Mouse (Mus musculus) ovary, postnatal 36 days (tissue): ENCODE measurements around the gene 1700001O22Rik.

Experiments
- DNase-seq: peaks from one replicate; pipeline ENCODE4 v3.0.0; 2022; ENCODE audit warnings: low spot score, mixed read lengths

The 1700001O22Rik gene

DNA sequence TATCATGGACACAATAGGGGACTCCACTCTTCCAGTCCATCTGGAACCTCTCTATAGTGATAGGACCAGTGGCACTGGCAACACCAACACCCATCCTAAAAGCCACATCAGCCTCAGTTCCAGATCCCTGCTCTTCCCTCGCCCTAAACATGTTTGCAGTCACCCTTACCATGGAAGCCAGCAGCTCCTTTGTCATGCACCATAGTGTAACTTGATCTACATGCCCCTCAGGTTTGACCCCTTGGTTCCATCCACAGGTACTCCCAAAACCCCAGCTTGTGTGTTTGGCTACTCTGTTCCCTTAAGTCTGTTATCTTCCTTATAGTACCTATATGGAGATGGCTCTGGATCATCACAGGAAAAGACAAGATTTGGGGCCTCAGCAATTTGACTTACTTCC is 12.9 kb upstream of the 1700001O22Rik start:
- DNase-seq, result no peak

DNA sequence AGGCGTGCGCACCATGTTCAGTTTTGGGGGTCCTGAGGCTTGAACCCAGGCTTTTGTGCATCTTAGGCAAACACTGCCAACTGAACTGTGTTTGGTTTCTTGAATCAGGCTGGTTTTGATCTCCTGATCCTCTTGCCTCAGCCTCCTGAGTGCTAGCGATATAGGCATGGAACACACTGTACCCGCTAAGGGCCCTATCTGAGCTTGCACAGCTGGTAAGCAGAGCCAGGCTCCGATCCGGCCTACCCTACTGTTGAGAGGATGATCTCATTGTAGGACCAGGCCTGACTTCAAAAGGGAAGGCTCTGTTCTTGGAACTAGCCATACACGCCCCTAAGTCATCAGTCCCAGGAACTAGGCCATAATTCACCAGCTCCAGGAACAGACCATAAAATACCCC is 7.1 kb upstream of the 1700001O22Rik start:
- no peak for DNase-seq

DNA sequence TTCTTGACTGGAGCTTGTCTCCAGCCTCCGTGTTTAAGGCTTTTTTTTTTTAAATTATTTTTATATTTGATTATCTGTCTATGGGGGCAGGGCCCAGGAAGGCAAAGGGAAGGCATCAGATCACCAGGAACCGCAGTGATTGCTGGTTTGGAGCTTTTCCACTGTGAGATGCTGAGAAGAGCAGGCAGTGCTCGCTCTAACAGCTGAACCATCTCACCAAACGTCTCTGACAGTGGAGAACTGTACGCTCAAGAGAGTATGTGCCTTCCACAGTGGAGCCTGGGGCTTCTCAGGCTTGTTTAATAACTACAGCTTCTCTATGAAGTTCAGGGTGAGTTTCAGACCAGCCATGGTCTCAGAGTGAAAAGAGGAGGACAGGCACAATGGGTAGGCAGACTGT is 6.0 kb upstream of the 1700001O22Rik start:
- DNase-seq, result no peak

DNA sequence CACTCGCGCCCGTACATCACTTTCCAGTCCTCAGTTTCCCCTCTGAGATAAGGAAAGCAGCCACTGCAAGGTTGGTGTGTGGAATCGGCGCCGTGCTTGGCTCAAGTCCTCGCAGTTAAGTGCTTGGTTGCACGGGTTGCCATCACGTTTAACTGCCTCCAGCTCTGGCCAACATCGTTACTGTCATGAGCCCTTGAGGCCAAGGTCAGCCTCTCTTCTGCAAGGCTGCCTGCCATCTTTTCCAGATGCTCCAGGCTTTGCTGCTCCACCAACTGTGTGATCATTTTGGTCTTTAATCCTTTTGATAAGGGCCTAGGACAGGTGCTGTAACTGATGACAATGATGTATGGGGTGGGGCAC is 4.8 kb upstream of the 1700001O22Rik start:
- DNase-seq, result peak; percentile 44

DNA sequence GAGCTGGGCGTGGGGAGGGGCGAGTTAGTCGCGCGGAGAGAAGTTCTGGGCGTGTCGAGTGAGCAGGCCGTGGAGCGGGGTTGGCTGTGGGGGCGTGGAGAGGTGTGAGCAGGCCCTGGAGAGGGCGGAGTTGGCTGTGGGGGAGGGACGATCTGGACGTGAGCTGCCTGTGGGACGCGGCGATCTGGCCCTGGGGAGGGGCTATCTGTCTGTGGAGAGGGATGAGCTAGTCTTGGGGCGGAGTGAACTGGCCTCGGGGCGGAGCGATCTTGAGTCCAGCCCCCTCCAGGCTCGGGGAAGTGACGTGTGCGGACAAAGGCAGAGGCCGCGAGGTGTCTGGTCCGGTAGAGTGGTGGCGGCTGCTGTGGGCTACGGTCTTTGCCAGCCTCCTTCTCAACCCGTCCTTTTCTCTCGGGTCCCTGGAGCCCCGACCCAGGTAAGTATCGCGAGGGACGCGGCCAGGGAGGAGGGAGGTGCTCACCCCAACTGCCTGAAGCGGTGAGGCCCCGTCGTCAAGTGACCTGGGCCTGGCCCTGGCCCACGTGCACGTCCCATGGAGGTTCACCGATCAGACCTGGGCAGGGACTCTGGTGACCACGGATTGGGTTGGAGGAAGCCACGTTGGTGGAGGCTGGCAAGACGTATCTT is 4.3 kb upstream of the 1700001O22Rik start, which contains the start of gene Ntmt1:
Gene Ntmt1 (plus strand): TSS at position 179 of the 648 bp plus-strand sequence.
- DNase-seq, result peak; percentile 100

DNA sequence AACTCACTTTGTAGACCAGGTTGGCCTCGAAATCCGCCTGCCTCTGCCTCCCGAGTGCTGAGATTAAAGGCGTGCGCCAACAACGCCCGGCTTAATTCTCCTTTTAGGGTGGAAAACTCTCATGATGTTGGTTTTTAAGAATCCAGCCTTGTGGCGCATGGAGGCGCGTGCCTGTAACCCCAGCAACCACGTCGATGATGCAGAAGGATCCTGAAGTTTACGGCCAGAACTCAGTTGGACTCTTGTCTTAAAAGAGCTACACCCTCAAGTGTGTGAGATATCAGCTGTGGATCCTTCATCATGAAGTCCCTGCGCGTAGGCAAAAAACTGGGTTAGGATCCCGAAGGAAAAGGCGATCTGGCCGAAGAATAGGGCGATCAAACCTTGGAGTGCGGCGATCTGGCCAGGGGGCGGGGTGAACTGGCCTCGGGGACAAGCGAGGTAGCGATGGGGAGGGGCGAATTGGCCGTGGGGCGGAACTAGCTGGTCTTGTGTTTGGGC is 3.7 kb upstream of the 1700001O22Rik start:
- DNase-seq, result no peak

DNA sequence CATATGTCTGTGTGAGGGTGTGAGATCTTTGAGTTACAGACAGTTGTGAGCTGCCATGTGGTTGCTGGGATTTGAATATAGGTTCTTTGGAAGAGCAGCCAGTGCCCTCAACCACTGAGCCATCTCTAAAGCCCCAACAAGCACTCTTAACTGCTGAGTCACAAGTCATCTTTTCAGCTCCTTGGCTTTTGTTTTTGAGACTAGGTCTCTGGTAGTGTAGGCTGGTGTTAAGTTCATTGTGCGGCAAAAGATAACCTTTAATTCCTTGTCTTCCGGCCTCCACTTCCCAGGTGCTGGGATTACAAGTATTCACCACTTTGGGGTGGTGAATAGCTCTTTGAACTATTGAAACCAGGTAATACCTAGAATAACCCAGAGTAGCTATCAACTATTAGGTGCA is 2.5 kb upstream of the 1700001O22Rik start:
- DNase-seq, result no peak

DNA sequence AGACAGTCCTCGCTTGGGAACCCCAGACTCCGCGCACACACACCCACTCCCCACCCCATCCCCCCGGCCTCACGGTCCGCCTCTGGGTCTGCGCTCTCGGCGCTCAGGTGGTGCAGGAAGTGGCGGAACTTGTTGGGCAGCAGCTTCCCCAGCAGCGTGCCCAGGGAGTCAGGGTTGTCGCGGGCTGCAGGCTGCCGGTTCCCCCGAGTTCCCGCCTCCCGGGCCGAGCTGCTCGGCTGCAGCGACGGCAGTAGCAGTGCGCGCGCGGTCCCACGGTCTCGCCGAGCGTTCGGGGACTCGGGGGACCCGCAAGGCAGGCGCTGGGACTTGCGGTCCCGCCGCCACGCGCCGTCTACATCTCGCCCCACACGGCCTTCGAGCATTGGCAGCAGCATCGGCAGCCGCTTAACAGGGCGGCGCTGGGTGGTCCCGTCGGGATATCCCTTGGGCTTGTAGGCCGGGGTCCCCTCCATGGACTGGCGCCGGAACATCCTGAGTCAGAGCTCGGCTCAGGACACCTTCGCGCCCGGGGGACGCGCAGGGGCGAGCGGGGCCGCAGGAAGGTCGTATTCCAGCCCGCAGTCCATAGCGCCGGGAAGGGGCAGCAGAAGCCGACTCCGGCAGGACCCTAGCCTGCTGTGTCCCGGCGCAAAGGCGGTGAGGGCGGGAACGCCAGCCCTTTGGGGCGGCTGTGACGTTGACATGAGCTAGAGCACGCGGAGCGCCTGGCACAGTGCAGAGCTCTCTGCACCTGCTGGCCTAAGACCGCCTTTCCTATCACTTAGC is 2.2 kb downstream of the 1700001O22Rik start:
- DNase-seq, result peak; percentile 48

DNA sequence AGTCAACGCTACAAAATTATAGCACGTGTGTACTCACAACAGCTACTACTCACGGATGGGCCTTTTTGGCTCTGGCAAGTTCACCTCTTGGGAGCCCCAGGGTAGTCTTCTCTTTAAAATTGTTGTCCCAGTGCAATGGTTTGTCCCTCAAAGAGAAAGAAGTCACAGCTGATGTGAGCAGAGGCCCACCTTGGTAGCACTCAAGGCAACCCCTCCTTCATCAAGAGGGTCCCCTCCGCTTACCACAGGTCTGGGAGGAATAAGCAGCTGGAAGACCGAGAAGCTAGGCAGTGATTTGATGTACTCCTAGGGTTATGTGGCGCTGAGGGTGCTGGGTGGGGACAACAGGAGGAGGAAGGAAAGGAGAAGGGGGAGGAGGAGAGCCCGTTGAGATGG is 2.8 kb downstream of the 1700001O22Rik start:
- DNase-seq, result no peak

DNA sequence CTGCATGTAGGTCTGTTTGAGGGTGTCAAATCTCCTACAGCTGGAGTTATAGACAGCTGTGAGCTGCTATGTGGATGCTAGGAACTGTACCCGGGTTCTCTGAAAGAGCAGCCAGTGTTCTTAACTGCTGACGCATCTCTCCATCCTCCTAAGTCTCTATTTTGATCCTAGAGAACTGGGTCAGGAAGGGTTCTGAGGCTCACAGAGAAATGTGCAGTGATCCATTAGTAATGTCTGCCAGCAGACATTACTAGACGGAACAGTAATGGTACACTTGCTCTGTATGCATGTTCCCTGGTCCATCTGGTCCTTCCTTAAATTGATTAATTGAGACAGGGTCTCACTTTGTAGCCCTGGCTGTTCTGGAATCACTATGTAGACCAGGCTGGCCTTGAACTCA is 4.0 kb downstream of the 1700001O22Rik start:
- no peak for DNase-seq

DNA sequence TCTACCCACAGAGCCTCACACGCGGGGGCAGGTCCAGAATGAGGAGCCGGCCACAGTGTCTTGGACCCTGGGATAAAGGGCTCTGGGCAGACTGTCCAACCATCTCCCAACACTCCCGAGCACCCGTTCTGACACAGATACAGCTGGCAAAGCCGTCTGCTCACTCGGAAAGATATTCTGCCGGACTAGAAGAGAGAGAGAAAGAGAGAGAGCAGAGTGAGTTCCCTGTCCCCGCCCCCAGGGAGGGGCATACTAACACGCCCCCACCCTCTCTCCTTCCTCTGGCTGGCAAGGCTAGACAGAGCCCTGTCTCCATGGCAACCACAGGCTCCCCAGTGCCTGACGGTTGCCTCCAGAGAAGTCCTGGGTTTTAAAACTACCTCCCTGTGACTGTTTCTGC is 7.1 kb downstream of the 1700001O22Rik start:
- peak; percentile 78 for DNase-seq

DNA sequence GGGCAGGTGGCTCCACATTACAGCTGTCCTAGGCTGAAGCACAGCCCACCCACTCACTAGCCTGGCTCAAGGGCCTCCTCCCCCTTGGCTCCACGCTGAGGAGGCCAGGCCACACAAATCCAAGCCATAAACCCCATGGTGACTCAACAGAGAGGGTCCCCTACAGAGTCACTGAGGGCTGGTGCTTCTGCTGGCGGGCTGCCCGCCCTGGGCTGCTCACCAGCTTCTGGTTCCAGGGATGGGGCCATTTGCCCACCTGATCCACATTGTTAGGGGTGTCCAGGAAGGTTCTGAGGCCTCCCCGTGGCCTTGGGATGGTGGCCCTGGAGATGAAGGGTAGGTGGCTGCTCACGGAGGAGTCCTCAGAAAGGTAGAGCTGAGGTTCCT is 7.6 kb downstream of the 1700001O22Rik start:
- peak; percentile 23 for DNase-seq

DNA sequence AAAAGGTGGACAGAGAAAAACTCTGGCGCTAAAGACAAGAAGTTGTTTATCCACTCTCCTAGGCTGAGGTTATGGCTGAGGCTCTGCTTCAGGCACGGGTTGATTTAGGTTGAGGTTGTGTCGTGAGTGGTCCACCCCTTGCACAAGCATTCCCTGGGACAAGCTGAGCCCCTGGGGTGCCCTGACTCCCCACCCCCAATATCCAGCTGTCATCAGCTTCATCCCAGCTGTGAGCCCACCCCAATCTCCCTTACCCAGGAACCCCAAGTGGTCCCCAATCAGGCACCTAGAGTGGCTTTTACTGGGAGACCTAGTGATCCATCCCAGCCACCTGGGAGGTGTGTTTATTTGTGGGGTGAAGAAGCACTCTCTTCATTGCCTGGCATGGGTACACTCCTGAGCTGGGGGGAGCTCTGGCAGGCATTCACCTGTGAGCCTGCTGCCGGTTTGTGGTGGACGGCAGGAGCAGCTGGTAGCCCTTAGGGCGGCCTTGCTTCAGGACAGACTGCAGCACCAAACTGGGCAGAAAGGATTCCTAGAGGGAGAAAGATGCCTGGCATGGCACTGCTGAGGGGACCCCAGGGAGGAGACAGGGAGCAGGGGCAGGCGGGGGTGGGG is 8.1 kb downstream of the 1700001O22Rik start:
- no peak for DNase-seq

DNA sequence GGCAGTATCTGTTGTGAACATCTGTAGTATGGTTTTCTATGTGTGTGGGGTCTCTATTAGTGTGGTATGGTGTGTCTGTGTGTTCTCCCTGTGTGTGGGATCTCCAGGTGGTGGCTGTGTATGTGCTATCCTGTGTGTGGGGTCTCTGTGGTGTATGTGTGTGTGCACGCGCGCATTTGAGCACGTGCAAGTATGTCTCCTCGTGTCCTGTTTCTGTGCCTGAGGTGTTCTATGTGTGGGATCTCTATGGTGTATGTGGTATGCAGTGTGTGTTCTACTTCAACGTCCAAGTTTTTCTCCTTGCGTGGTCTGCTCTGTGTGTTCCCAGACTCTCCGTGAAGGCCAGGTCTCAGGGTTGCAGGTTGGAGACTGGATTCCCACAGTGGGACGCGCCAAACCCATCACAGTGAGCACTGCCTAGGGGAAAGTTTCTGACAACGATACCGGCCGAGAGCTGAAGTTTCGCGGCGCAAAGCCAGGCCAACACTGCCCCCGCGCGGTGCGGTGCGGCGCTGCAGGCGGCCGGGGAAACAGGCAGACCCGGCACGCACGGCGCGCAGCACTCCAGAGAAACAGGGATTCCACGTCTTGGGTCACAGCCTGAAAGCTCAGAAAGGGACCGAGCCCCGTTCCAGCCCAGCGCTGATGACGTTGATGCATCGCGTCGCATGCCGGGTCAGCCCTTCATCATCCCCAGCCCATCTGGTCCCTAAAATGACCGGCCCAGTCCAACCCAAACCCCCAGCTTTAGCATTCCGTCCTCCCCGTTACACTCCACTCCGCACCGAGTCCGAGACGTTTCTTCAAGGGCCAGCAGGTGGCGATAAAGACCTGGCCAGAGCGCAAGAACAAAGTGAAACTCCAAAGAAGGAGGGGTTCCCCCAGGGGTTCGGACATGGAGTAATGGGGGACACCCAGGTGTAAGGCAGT is 9.0 kb downstream of the 1700001O22Rik start:
- peak; percentile 96 for DNase-seq

DNA sequence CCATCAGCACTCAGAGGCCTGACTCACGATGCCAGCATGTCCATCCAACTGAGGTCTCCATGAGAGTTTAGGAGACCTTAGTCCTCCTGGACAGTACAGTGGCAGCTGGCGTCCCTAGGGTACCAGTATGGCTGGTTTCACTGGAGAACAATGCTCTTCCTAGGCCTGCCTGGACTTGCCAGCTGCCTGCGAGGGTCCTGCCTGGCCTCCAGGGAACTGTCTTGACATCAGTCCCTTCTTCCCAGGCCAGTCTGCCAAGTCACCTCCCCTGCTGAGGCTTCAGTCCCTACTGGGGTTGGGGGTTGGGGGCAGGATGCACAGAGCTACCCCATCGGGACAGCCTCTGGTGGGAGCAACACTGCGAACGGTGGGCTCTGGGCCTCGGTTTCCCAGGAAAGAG is 11.4 kb downstream of the 1700001O22Rik start:
- no peak for DNase-seq

DNA sequence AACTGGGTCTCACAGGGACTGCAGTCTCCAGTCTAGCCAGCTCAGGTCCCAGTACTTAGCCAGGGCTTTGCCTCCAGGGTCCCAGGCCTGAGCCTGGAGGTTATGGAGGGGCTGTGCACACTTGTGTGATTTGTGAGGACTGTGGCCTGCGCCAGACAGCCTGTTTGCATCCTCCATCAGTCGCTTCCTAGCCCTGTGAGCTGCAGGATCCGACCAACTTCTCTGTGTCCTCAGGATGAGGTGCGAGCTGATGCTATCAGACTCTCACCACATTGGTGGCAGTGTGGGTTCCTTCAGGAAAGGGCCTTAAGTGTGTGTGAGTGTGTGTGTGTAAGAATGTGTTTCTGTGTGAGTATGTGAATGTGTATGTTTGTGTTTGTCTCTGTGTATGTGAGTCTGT is 16.0 kb downstream of the 1700001O22Rik start:
- no peak for DNase-seq

DNA sequence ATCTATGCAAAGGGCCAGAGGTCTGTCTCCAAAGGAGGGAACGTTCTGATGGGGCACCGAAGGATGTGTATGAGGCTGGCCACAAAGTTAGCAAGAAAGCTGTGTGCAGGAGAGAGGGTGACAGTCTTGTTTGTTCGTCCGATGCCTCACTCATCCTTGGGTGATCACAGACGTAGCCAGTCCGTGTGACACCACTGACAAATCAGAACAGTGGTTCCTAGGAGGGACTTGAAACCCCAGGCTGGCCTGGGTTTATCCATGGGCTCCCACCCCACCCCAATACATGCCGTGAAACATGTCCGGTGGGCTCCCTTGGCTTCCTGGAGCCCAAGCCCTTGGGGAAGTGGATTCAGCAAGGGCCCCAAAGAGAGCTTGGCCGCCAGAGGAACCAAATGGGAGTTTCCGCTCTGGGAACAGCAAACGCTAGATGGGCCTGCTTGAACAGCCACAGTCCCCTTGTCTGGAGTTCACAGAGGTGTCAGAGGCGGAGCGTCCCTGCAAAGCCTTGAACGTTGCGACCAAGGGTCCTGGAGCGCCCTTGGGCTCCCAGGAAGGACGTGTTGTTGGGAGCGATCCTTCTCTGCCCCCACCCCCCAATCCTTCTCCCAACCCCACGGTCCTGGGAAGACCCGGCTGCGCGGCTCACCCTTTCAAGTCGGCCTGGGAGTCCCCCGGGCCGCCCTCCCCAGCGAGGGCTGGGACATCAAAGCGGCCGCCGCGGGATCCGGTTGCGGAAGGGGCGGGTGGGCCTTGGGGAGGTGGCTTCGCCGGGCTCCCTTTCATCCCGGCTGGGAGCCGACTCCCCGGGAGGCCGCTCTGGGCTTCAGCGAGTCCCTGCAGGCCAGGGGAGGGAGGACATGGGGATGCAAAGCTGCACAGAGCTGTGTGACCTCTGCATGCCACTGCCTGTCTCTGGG is 19.1 kb downstream of the 1700001O22Rik start:
- peak; percentile 71 for DNase-seq

DNA sequence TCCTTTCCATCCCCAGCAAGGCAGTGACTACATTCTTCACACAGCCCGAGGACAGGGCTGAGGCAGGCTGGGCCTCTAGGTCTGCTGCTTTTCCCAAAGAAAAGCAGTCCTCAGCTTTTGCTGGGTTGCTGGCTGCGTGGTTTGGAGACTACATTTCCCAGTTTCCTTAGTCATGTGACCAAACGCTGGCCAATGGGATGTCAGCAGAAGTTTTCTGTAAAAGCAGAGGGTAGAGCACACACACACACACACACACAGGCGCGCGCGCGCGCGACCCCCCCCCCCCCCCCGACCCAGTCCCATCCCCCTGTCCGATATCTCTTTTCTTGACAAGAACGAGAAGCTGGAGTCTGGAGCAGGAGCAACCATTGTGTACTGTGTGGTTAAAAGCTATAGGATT is 20.1 kb downstream of the 1700001O22Rik start:
- DNase-seq, result peak; percentile 57

DNA sequence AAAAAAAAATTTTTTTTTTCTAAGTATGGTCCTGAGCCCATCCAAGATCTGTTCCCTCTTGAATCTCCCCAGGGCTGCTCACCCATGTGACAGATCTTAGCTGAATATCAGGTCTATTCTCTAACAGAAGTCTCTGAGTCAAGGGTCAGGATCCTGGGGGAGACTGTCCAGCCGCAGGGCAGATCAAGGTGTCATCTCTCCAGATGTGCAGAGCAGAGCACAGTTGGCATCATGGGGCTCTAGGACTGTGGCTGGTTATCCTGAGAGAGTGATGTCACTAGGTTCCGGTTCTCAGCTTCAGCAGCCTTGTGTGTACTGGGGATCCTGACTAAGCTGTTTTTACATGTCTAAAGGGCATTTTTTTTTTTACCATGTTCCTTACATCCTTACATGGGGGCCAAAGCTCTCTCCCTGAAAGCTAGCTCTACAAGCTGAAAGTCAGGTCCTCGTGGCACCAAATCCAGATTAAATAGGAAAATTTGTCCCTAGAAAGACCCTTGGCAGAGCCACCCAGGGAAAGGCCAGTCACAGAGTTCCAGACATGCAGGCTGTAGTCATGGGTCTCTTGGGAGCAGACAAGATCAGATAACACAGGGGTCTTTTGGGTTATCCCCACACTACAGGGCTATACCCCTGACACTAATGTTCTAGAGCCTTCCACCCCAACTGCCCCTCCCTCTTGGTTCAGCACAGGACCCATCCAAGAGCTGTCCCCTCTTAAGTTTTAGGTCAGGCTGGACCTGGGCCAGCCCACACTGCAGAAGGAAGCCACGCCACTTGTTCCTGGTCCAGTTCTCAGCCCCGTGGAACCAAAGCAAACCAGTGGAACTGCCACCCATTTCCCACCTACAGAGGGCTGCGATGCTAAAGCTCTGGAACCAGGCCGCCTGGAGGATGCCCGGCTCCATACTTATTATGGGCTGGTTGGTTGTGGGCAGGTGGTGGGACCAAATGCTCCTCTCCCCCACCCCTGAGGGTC is 20.9 kb downstream of the 1700001O22Rik start:
- DNase-seq, result no peak

DNA sequence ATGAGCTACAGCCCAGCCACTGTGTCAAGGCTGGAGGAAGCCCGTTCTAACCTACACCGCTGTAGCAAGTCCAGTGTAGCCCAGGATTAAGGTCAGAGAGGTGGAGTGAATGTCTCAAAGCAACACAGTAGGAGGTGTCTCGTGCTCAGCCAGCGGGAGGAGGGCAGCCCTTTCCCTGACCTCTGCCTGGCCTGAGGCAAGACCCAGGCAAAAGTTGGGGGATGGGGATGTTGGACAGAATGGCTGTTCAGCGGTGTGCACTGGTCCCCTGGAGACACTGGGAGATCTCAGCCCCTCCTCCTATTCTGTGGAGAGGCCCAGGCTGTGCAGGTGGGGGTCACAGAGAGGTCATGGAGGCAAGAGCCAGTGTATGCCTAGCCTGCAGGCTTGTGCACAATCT is 24.2 kb downstream of the 1700001O22Rik start:
- DNase-seq, result no peak
